Mouse (Mus musculus) olfactory bulb, adult 2 months (tissue): ENCODE data around the gene Hunk. TPM values are rescaled to one million over a fixed set of nuclear protein-coding genes. Genes with fewer than 3 reads are reported as not detected.

Experiments
- H3K27ac ChIP-seq: fragments of 200-500 bp; 2 replicates; pipeline ENCODE4 v1.5.1; 2012; ENCODE audit warnings: low read depth, low read length; ENCODE audit not compliant: insufficient read depth
- H3K4me1 ChIP-seq: fragments of 200-500 bp; 2 replicates; pipeline ENCODE4 v1.6.1; 2012; ENCODE audit warnings: low read length; ENCODE audit not compliant: control insufficient read depth, insufficient read depth
- H3K4me3 ChIP-seq: fragments of 200-500 bp; 2 replicates; pipeline ENCODE4 v1.5.1; 2012; ENCODE audit warnings: mild to moderate bottlenecking, low read depth, low read length, moderate library complexity; ENCODE audit not compliant: insufficient read depth
- CTCF ChIP-seq: fragments of 200-500 bp; IDR thresholded peaks from 2 replicates; pipeline ENCODE4 v1.5.1; 2012; ENCODE audit warnings: low read depth, mild to moderate bottlenecking, low read length, moderate library complexity; ENCODE audit not compliant: insufficient read depth
- POLR2A ChIP-seq: fragments of 200-500 bp; IDR thresholded peaks from 2 replicates; pipeline ENCODE4 v1.6.1; 2012; ENCODE audit warnings: mild to moderate bottlenecking, low read depth, low read length, moderate library complexity; ENCODE audit not compliant: insufficient read depth
- whole genome bisulfite sequencing: fragments of 180-500 bp; shearing (Covaris S2); methylation state at CpG from one replicate; pipeline ENCODE4 v1.1.7; 2018; 5-methylcytosine and 5-hydroxymethylcytosine counted together
- polyA plus RNA-seq: library from polyadenylated mRNA; stranded (reverse); fragments of >200 nt; gene quantifications from 2 replicates; pipeline ENCODE4 v1.2.4, GENCODE M21; 2012; ENCODE audit warnings: low replicate concordance; ENCODE audit not compliant: missing spikeins, insufficient read depth, insufficient read length

Hunk gene
- polyA plus RNA-seq: not detected in 2 replicates

DNA sequence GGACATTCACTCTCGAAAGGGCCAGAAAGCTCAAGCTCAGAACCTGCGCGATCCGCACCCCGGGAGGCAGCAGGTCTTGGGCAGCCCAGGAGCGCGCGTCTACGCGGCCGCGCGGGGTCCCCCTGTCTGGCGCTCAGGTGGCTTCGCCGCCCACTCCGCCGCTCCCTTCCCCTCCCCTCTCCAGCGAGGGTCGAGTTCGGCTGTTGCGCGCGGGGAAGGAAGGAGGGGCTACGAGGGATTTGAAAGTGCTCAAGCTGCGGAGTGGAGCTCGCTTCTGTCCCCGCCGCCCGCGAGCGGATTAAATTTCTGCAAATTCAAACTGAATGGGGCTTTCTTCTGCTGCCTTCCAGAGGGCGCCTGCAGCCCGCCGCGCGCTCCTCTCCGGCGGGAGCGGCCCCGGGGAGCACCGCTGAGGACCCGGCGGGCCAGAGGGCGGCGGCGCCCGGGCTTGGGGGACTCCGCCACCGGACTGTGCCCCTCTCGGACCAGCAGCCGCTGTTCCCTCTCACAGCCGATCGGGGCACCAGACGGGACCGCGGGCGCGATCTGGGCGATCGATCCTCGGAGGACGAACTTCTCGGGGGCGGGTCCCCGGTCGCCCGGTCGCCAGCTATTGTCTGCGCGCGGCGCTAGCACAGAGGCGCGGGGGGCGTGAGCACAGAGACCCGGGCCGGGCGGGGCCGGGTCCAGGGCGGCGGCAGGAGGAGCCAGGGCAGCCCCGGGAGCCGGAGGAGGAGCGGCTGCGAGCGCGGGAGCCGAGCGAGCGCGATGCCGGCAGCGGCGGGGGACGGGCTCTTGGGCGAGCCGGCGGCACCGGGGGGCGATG is at the start of gene Hunk:
Gene Hunk (plus strand): TSS at position 326 of the 826 bp plus-strand sequence.
- WGBS: under 1% methylated on average over 100 of the region's 101 CpGs
- TF ChIP-seq CTCF: no peak
- no peak for TF ChIP-seq POLR2A
- H3K27ac ChIP-seq: 0 out of 2 replicates have a peak within 1 kb of the TSS, but pooled peaks have one; percentile 4

DNA sequence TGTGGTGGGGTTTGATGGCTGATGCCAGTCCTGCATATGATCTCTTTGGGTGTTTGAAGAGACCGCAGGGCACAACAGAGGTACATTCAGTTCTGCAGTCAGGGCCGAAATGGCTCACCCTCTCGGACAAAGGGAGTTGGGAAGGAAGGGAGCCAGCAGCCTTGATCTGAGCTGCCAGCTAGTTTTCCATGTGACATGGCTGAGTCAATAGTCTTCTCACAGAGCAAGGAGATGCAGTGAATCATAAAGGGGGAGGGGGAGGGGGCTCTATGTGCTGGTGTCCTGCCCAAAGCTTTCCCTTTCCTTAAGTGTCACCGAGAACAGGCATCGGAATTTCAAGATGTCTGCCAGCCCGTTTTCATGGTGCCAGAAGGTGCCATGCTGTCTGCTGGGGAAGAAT is 46.8 kb upstream of the Hunk start:
- Histone ChIP-seq H3K27ac (no peak overlapping the region), H3K4me3 (no peak overlapping the region), H3K4me1 (peaks cover 4% of the 10 kb centered on the region)
- no peak for TF ChIP-seq POLR2A
- no peak for TF ChIP-seq CTCF
- 50% methylated on average over 6 of the region's 6 CpGs for WGBS

More for the DNA sequence above, at the start of gene Hunk:
- Histone ChIP-seq H3K4me1 (peaks cover 20% of the 10 kb centered on the region), H3K4me3 (peak within 1 kb of the TSS; percentile 73)

DNA sequence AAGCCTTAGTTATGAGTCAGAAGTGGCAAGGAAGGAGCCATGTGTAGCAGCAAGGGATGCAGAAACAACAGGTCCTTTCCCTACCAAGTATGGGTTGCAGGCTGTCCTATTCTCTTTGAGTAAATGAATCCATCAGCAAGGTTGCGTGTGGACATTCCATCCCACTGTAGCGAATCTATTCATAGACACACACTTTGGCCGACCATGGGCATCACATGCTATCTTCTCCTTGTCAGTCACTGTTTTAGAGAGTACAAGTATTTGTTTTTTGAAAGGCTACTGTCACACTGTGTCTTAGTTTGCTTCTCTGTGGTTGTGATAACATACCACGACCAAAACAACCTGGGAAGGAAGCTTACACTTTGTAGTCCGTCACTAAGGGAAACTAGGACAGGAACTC is 44.7 kb upstream of the Hunk start:
- Histone ChIP-seq H3K27ac (no peak overlapping the region), H3K4me1 (peaks cover 4% of the 10 kb centered on the region), H3K4me3 (no peak overlapping the region)
- TF ChIP-seq CTCF (no peak), POLR2A (no peak)
- WGBS: 91% methylated on average over 5 of the region's 5 CpGs

DNA sequence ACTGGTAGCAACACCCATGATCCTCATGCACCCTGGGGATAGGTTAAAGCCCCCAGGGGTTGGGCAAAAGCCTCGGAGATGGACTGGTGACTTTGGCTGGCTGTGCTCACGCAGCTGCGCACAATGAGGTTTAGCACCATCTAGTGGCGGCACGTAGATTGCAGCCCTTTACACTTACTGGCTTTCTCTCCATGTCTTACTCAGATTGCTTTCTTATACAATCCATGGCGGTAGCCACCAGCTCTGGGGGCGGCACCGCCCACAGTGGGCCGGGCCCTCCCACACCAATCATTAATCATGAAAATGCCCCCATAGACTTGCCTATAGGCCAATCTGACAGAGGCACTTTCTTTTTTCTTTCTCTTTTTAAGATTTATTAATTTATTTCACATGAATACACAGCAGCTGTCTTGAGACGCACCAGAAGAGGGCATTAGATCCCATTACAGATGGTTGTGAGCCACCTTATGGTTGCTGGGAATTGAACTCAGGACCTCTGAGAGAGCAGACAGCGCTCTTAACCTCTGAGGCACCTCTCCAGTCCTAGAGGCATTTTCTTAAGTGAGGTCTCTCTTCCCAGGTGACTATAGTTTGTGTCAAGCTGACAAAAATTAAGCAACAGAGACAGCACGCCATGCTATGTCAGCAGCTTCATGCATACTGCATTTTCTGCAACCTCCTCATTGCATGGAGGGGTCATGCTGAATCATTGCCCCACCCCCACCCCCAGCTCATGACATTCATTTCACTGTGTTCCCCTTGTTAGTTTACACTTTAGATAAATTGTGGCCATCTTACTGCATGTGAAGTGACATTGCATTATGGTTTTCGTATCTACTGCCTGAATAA is 35.9 kb upstream of the Hunk start:
- no peak overlapping the region for H3K27ac ChIP-seq
- H3K4me3 ChIP-seq: no peak overlapping the region
- 25% methylated on average over 13 of the region's 13 CpGs for WGBS
- peaks cover 6% of the 10 kb centered on the region for H3K4me1 ChIP-seq
- TF ChIP-seq CTCF: no peak
- no peak for TF ChIP-seq POLR2A

DNA sequence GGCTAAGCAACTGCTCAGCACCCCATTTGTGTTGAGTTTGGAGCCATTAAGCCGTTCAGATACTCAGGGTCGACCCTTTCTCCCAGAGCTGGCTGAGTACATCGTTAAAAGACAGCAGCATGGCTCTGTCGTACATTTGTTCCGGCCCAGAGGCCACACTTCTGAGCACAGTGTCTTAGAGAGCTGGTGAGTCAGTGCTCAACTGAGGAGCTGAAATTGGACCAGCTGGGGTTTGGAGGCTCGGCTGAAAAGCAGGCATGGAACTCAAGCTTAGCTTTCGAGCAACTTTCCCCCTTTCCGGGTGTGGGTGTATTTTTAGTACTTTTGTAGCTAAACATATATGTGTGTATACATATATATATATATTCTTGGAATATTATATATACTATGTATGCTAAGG is 34.1 kb upstream of the Hunk start:
- peaks cover 6% of the 10 kb centered on the region for H3K4me1 ChIP-seq
- H3K4me3 ChIP-seq: no peak overlapping the region
- H3K27ac ChIP-seq: peak overlapping the region; percentile 67
- TF ChIP-seq POLR2A: no peak
- no peak for TF ChIP-seq CTCF
- 23% methylated on average over 8 of the region's 8 CpGs for WGBS

DNA sequence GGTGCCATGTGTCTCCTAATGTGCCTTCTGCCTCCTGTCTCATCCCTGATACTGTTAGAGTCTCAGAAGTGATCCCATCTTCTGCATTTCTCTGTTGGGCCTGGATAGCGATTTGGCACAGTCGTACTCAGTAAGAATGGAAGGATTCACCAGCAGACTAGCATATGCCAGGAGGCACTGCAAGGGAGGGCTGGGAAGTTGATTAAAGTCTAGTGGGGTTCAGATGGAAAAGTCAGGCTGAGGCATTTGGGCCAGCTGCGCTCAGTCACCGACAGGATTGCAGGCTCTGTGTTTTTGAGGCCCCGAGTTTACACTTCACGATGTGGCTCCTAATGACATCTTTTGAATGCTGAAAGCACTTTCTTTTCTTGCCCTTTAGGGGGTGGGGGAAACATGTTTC is 33.1 kb upstream of the Hunk start:
- H3K4me1 ChIP-seq: peaks cover 6% of the 10 kb centered on the region
- no peak overlapping the region for H3K4me3 ChIP-seq
- H3K27ac ChIP-seq: no peak overlapping the region
- WGBS: 66% methylated on average over 6 of the region's 6 CpGs
- TF ChIP-seq POLR2A (no peak), CTCF (no peak)

DNA sequence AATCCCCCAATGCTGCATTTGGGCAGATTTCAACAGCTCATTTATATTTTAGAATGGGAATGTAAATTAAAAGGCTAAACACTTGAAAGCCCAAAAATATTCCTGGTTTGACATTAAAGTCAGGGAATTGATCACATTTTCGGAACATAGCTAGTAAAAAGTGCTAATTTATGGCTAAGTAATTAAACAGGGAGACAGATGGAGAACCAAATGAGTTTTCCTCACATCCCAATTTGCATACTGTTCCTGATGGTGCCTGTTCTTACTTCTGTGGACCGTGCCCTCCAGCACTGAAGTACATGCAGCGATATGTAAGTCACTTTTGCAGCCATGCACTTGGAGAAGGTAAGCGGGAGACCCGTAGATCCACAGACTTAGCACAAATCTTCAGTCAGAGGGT is 32.7 kb upstream of the Hunk start:
- Histone ChIP-seq H3K27ac (no peak overlapping the region), H3K4me1 (peaks cover 6% of the 10 kb centered on the region), H3K4me3 (no peak overlapping the region)
- WGBS: 78% methylated on average over 5 of the region's 5 CpGs
- TF ChIP-seq CTCF (no peak), POLR2A (no peak)

DNA sequence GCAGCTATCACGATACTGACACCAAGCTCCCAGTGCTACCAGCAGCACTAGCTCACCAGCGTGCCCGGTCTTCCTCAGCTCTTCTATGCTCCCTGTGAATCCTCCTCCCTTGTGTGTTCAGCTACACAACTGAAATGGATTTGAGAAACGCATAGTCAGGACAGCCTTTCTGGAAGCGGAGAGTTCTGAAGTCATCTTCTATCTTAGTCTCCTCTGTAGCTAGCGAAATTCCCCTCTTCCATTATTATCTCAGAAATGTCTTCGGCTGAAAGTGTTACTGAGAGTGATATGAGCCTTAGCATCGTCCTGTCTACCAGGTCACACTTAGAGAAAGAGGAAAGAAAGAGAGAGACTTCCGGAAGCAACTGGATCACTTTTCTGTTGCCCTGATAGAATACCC is 26.5 kb upstream of the Hunk start:
- Histone ChIP-seq H3K4me3 (no peak overlapping the region), H3K4me1 (no peaks in the 10 kb centered on the region), H3K27ac (no peak overlapping the region)
- 82% methylated on average over 9 of the region's 9 CpGs for WGBS
- TF ChIP-seq CTCF (no peak), POLR2A (no peak)

DNA sequence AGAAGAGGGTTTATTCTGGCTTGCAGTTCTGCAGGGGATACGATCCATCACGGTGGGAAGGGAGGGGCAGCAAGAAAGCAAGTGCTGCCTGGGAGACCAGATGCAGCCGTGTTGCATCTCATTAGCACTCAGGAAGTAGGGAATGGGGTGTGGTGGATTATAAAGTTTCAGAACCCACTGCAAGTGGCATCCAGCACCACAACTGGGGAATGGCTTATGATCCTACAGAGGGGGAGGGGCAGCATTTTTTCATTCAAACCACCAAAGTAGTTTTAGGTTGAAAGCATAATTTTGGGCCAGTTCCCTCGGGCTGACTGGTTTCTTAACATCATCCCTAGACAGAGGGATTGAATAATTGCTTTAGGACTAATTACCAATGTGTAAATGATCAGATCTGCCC is 26.1 kb upstream of the Hunk start:
- WGBS: 20% methylated on average over 4 of the region's 4 CpGs
- no peak overlapping the region for H3K27ac ChIP-seq
- no peak for TF ChIP-seq POLR2A
- no peak for TF ChIP-seq CTCF
- H3K4me1 ChIP-seq: no peaks in the 10 kb centered on the region
- H3K4me3 ChIP-seq: no peak overlapping the region
